Mouse (Mus musculus): ENCODE data around the gene Gm47959. TPM values are rescaled to one million over a fixed set of nuclear protein-coding genes. Genes with fewer than 3 reads are reported as not detected.

Gene Gm47959
- polyA plus RNA-seq, 1 experiment from 2014 or later: not detected

- Histone ChIP-seq H3K9ac (ENCODE audit: low read depth, low read length) (no peak overlapping the region), H3K36me3 (ENCODE audit: control insufficient read depth, insufficient read depth, low read length) (no peaks in the 10 kb centered on the region), H3K4me3 (ENCODE audit: low read depth, low read length) (no peak overlapping the region), H3K4me1 (replicated peaks; ENCODE audit: control insufficient read depth, insufficient read depth, low read length) (no peaks in the 10 kb centered on the region), H3K9me3 (ENCODE audit: control insufficient read depth, low read length) (no peaks in the 10 kb centered on the region), H3K27ac (ENCODE audit: low read depth, low read length) (no peak overlapping the region), H3K27me3 (ENCODE audit: control insufficient read depth, insufficient read depth, low read length) (no peaks in the 10 kb centered on the region), H3K4me2 (replicated peaks; ENCODE audit: low read depth, low read length) (no peak overlapping the region)
- WGBS: 93% methylated on average over 3 of the region's 3 CpGs
- ATAC-seq (ENCODE audit: low FRiP score): no peak
- no peak for DNase-seq (ENCODE audit: low spot score)
Observed at GRCm38 (mm10) chr1:83014477-83014876, 14.1 kb downstream of the Gm47959 start.

- no peak overlapping the region for H3K4me2 ChIP-seq (replicated peaks; ENCODE audit: low read depth, low read length)
- WGBS: 78% methylated on average over 10 of the region's 10 CpGs
- no peak overlapping the region for H3K27ac ChIP-seq (ENCODE audit: low read depth, low read length)
- H3K4me3 ChIP-seq (ENCODE audit: low read depth, low read length): no peak overlapping the region
- H3K27me3 ChIP-seq (ENCODE audit: control insufficient read depth, insufficient read depth, low read length): no peaks in the 10 kb centered on the region
- ATAC-seq (ENCODE audit: low FRiP score): no peak
- no peaks in the 10 kb centered on the region for H3K4me1 ChIP-seq (replicated peaks; ENCODE audit: control insufficient read depth, insufficient read depth, low read length)
- H3K36me3 ChIP-seq (ENCODE audit: control insufficient read depth, insufficient read depth, low read length): no peaks in the 10 kb centered on the region
- no peaks in the 10 kb centered on the region for H3K9me3 ChIP-seq (ENCODE audit: control insufficient read depth, low read length)
- DNase-seq (ENCODE audit: low spot score): no peak
- H3K9ac ChIP-seq (ENCODE audit: low read depth, low read length): no peak overlapping the region
Observed at GRCm38 (mm10) chr1:83015329-83015879, 15.1 kb downstream of the Gm47959 start.

- no peak for DNase-seq (ENCODE audit: low spot score)
- no peak overlapping the region for H3K9ac ChIP-seq (ENCODE audit: low read depth, low read length)
Observed at GRCm38 (mm10) chr1:83016556-83016955, 16.2 kb downstream of the Gm47959 start.

GRCm38 (mm10) chr1:83031950-83032349 is 31.6 kb downstream of the Gm47959 start:
- no peak for ATAC-seq (ENCODE audit: low FRiP score)
- H3K4me2 ChIP-seq (replicated peaks; ENCODE audit: low read depth, low read length): no peak overlapping the region
- H3K4me3 ChIP-seq (ENCODE audit: low read depth, low read length): no peak overlapping the region
- H3K27me3 ChIP-seq (ENCODE audit: control insufficient read depth, insufficient read depth, low read length): no peaks in the 10 kb centered on the region
- no peaks in the 10 kb centered on the region for H3K9me3 ChIP-seq (ENCODE audit: control insufficient read depth, low read length)
- H3K4me1 ChIP-seq (replicated peaks; ENCODE audit: control insufficient read depth, insufficient read depth, low read length): no peaks in the 10 kb centered on the region
- H3K27ac ChIP-seq (ENCODE audit: low read depth, low read length): no peak overlapping the region
- H3K36me3 ChIP-seq (ENCODE audit: control insufficient read depth, insufficient read depth, low read length): no peaks in the 10 kb centered on the region
- 64% methylated on average over 1 of the region's 1 CpGs for WGBS
- DNase-seq (ENCODE audit: low spot score): no peak
- H3K9ac ChIP-seq (ENCODE audit: low read depth, low read length): no peak overlapping the region

More at GRCm38 (mm10) chr1:83016556-83016955, 16.2 kb downstream of the Gm47959 start:
- H3K4me3 ChIP-seq (ENCODE audit: low read depth, low read length): no peak overlapping the region
- H3K4me2 ChIP-seq (replicated peaks; ENCODE audit: low read depth, low read length): no peak overlapping the region
- H3K4me1 ChIP-seq (replicated peaks; ENCODE audit: control insufficient read depth, insufficient read depth, low read length): no peaks in the 10 kb centered on the region
- H3K27ac ChIP-seq (ENCODE audit: low read depth, low read length): no peak overlapping the region
- no peaks in the 10 kb centered on the region for H3K27me3 ChIP-seq (ENCODE audit: control insufficient read depth, insufficient read depth, low read length)
- 72% methylated on average over 1 of the region's 1 CpGs for WGBS
- ATAC-seq (ENCODE audit: low FRiP score): no peak
- no peaks in the 10 kb centered on the region for H3K9me3 ChIP-seq (ENCODE audit: control insufficient read depth, low read length)
- H3K36me3 ChIP-seq (ENCODE audit: control insufficient read depth, insufficient read depth, low read length): no peaks in the 10 kb centered on the region

GRCm38 (mm10) chr1:83032508-83032907 is 32.2 kb downstream of the Gm47959 start:
- H3K4me1 ChIP-seq (replicated peaks; ENCODE audit: control insufficient read depth, insufficient read depth, low read length): no peaks in the 10 kb centered on the region
- 92% methylated on average over 6 of the region's 6 CpGs for WGBS
- no peak overlapping the region for H3K27ac ChIP-seq (ENCODE audit: low read depth, low read length)
- no peak for ATAC-seq (ENCODE audit: low FRiP score)
- no peak overlapping the region for H3K4me2 ChIP-seq (replicated peaks; ENCODE audit: low read depth, low read length)
- H3K4me3 ChIP-seq (ENCODE audit: low read depth, low read length): no peak overlapping the region
- no peak overlapping the region for H3K9ac ChIP-seq (ENCODE audit: low read depth, low read length)
- no peaks in the 10 kb centered on the region for H3K9me3 ChIP-seq (ENCODE audit: control insufficient read depth, low read length)
- DNase-seq (ENCODE audit: low spot score): no peak
- no peaks in the 10 kb centered on the region for H3K36me3 ChIP-seq (ENCODE audit: control insufficient read depth, insufficient read depth, low read length)
- H3K27me3 ChIP-seq (ENCODE audit: control insufficient read depth, insufficient read depth, low read length): no peaks in the 10 kb centered on the region

GRCm38 (mm10) chr1:83034509-83034908 is 34.2 kb downstream of the Gm47959 start:
- WGBS: 72% methylated on average over 5 of the region's 5 CpGs
- no peak overlapping the region for H3K4me3 ChIP-seq (ENCODE audit: low read depth, low read length)
- H3K36me3 ChIP-seq (ENCODE audit: control insufficient read depth, insufficient read depth, low read length): no peaks in the 10 kb centered on the region
- ATAC-seq (ENCODE audit: low FRiP score) (no peak), DNase-seq (ENCODE audit: low spot score) (no peak)
- H3K9me3 ChIP-seq (ENCODE audit: control insufficient read depth, low read length): no peaks in the 10 kb centered on the region
- no peak overlapping the region for H3K27ac ChIP-seq (ENCODE audit: low read depth, low read length)
- no peak overlapping the region for H3K4me2 ChIP-seq (replicated peaks; ENCODE audit: low read depth, low read length)
- no peak overlapping the region for H3K9ac ChIP-seq (ENCODE audit: low read depth, low read length)
- H3K4me1 ChIP-seq (replicated peaks; ENCODE audit: control insufficient read depth, insufficient read depth, low read length): no peaks in the 10 kb centered on the region
- no peaks in the 10 kb centered on the region for H3K27me3 ChIP-seq (ENCODE audit: control insufficient read depth, insufficient read depth, low read length)

- Histone ChIP-seq H3K4me3 (ENCODE audit: low read depth, low read length) (no peak overlapping the region), H3K9ac (ENCODE audit: low read depth, low read length) (no peak overlapping the region), H3K9me3 (ENCODE audit: control insufficient read depth, low read length) (no peaks in the 10 kb centered on the region), H3K36me3 (ENCODE audit: control insufficient read depth, insufficient read depth, low read length) (no peaks in the 10 kb centered on the region), H3K4me1 (replicated peaks; ENCODE audit: control insufficient read depth, insufficient read depth, low read length) (no peaks in the 10 kb centered on the region), H3K27ac (ENCODE audit: low read depth, low read length) (no peak overlapping the region), H3K4me2 (replicated peaks; ENCODE audit: low read depth, low read length) (no peak overlapping the region), H3K27me3 (ENCODE audit: control insufficient read depth, insufficient read depth, low read length) (no peaks in the 10 kb centered on the region)
- WGBS: 73% methylated on average over 11 of the region's 11 CpGs
- ATAC-seq (ENCODE audit: low FRiP score): no peak
- DNase-seq (ENCODE audit: low spot score): no peak
Observed at GRCm38 (mm10) chr1:83036892-83037667, 36.7 kb downstream of the Gm47959 start.

GRCm38 (mm10) chr1:83038109-83038672 is 37.8 kb downstream of the Gm47959 start, which contains the start of gene Slc19a3:
Slc19a3 (minus strand) TSS chr1:83038448.
- no peaks in the 10 kb centered on the region for H3K36me3 ChIP-seq (ENCODE audit: control insufficient read depth, insufficient read depth, low read length)
- H3K9me3 ChIP-seq (ENCODE audit: control insufficient read depth, low read length): no peaks in the 10 kb centered on the region
- peak; percentile 92 for ATAC-seq (ENCODE audit: low FRiP score)
- under 1% methylated on average over 24 of the region's 25 CpGs for WGBS
- no peaks in the 10 kb centered on the region for H3K27me3 ChIP-seq (ENCODE audit: control insufficient read depth, insufficient read depth, low read length)
- H3K4me2 ChIP-seq (replicated peaks; ENCODE audit: low read depth, low read length): peak within 1 kb of the TSS; percentile 55
- peak; percentile 65 for DNase-seq (ENCODE audit: low spot score)
- no peak within 1 kb of the TSS for H3K27ac ChIP-seq (ENCODE audit: low read depth, low read length)
- peak within 1 kb of the TSS; percentile 38 for H3K4me3 ChIP-seq (ENCODE audit: low read depth, low read length)
- peak within 1 kb of the TSS; percentile 37 for H3K9ac ChIP-seq (ENCODE audit: low read depth, low read length)
- H3K4me1 ChIP-seq (replicated peaks; ENCODE audit: control insufficient read depth, insufficient read depth, low read length): no peaks in the 10 kb centered on the region

- no peaks in the 10 kb centered on the region for H3K27me3 ChIP-seq (ENCODE audit: control insufficient read depth, insufficient read depth, low read length)
- no peak overlapping the region for H3K27ac ChIP-seq (ENCODE audit: low read depth, low read length)
- H3K4me1 ChIP-seq (replicated peaks; ENCODE audit: control insufficient read depth, insufficient read depth, low read length): no peaks in the 10 kb centered on the region
- DNase-seq (ENCODE audit: low spot score) (no peak), ATAC-seq (ENCODE audit: low FRiP score) (no peak)
- H3K9me3 ChIP-seq (ENCODE audit: control insufficient read depth, low read length): no peaks in the 10 kb centered on the region
- H3K9ac ChIP-seq (ENCODE audit: low read depth, low read length): no peak overlapping the region
- H3K4me2 ChIP-seq (replicated peaks; ENCODE audit: low read depth, low read length): no peak overlapping the region
- whole genome bisulfite sequencing: 79% methylated on average over 4 of the region's 4 CpGs
- no peaks in the 10 kb centered on the region for H3K36me3 ChIP-seq (ENCODE audit: control insufficient read depth, insufficient read depth, low read length)
- no peak overlapping the region for H3K4me3 ChIP-seq (ENCODE audit: low read depth, low read length)
Observed at GRCm38 (mm10) chr1:83039080-83039479, 38.7 kb downstream of the Gm47959 start.

Measured in hindbrain, embryonic 11.5 days (tissue).